Mouse (Mus musculus) cerebellum, adult 11-12 months (tissue): ENCODE data around the gene Aldh1b1.

ENCODE experiments used
- DNase-seq: peaks from one replicate; pipeline ENCODE4 v3.0.0; 2022

Gene Aldh1b1

GRCm38 (mm10) chr4:45786674-45787073 lies 12.1 kb upstream of the Aldh1b1 start:
- no peak for DNase-seq

GRCm38 (mm10) chr4:45788446-45789081 lies 10.3 kb upstream of the Aldh1b1 start:
- no peak for DNase-seq

- DNase-seq, result peak; percentile 81
Observed at GRCm38 (mm10) chr4:45789263-45789958, 9.4 kb upstream of the Aldh1b1 start.

- no peak for DNase-seq
Observed at GRCm38 (mm10) chr4:45790018-45790417, 8.8 kb upstream of the Aldh1b1 start.

- DNase-seq, result no peak
Observed at GRCm38 (mm10) chr4:45795191-45795811, 3.5 kb upstream of the Aldh1b1 start.

GRCm38 (mm10) chr4:45796760-45797159 lies 2.1 kb upstream of the Aldh1b1 start:
- DNase-seq, result no peak

GRCm38 (mm10) chr4:45799956-45800537 lies 1.2 kb downstream of the Aldh1b1 start:
- DNase-seq, result no peak

GRCm38 (mm10) chr4:45802900-45803299 lies 4.1 kb downstream of the Aldh1b1 start:
- DNase-seq, result no peak

GRCm38 (mm10) chr4:45808034-45808433 lies 9.2 kb downstream of the Aldh1b1 start:
- DNase-seq, result no peak

GRCm38 (mm10) chr4:45811250-45811649 lies 12.4 kb downstream of the Aldh1b1 start:
- DNase-seq, result no peak

GRCm38 (mm10) chr4:45815542-45815941 lies 16.7 kb downstream of the Aldh1b1 start:
- no peak for DNase-seq

- no peak for DNase-seq
Observed at GRCm38 (mm10) chr4:45818814-45819207, 20.0 kb downstream of the Aldh1b1 start.

GRCm38 (mm10) chr4:45819208-45819931 lies 20.5 kb downstream of the Aldh1b1 start:
- DNase-seq, result no peak

- no peak for DNase-seq
Observed at GRCm38 (mm10) chr4:45820074-45820830, 21.4 kb downstream of the Aldh1b1 start.

- DNase-seq, result no peak
Observed at GRCm38 (mm10) chr4:45821995-45822394, 23.2 kb downstream of the Aldh1b1 start.

GRCm38 (mm10) chr4:45822781-45823575 lies 24.2 kb downstream of the Aldh1b1 start:
- DNase-seq, result no peak

GRCm38 (mm10) chr4:45824049-45824760 lies 25.4 kb downstream of the Aldh1b1 start:
- DNase-seq, result no peak

- no peak for DNase-seq
Observed at GRCm38 (mm10) chr4:45824761-45825556, 26.1 kb downstream of the Aldh1b1 start.

- no peak for DNase-seq
Observed at GRCm38 (mm10) chr4:45826275-45827040, 27.6 kb downstream of the Aldh1b1 start, which contains the start of gene Igfbpl1. Igfbpl1 (minus strand) TSS chr4:45826923.
